Comparison of ENCODE assay signal across 12 mouse cellular contexts in the genomic region with DNA sequence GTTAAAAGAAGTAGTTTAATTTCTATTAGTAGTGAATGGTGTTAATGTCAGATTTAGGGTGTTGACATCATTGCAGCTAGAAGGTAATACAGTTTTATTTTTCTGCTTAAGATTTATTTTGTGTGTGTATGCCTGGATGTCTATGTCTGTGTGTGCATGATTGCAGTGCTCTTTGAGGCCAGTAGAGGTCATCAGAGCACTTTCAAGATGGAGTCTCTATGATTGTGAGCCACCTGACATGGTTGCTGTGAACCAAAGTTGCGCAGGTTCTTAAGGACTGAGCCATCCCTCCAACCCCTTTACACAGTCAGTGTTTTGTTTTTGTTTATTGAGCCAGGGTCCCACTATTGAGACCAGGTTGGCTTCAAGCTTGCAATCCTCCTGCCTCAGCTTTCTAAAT. TPM values are rescaled to one million over a fixed set of nuclear protein-coding genes. Genes with fewer than 3 reads are reported as not detected.
DNase-seq lines count a peak whose midpoint lies in the region; ATAC-seq and TF ChIP-seq lines count a peak whose summit lies in the region.
"Had no signal": no experiment of that assay in that cellular context is flagged by ENCODE, and none has a peak within 500 bp of the region (broad histone marks: within the 10 kb centered on the region; RNA-seq: fewer than 3 reads in every experiment).

No protein-coding gene starts in this region.

- peak; percentile 44; the same call in 1 of the 2 replicates for TF ChIP-seq CTCF in kidney, adult 2 months (conservative IDR thresholded peaks at IDR 0.05; ENCODE audit: insufficient read depth, insufficient read length, low read depth, low read length)
- TF ChIP-seq CTCF in E14TG2a.4 (conservative IDR thresholded peaks at IDR 0.05; ENCODE audit: low read length): peak; percentile 93

- no peak overlapping the region for H3K4me3 ChIP-seq in kidney, adult 2 months (ENCODE audit: insufficient read depth, low read depth, low read length)
- no peak overlapping the region for H3K4me3 ChIP-seq in E14TG2a.4 (replicated peaks; ENCODE audit: low read length)
- H3K4me3 ChIP-seq: forebrain, embryonic 10.5 days had no signal

- no peaks in the 10 kb centered on the region for H3K36me3 ChIP-seq in kidney, adult 2 months (ENCODE audit: control insufficient read depth, insufficient read depth, low read length)
- H3K36me3 ChIP-seq in E14TG2a.4 (ENCODE audit: insufficient read depth, low read length): peaks cover 15% of the 10 kb centered on the region

- WGBS in kidney, adult 2 months: 100% methylated on average over 1 of the region's 1 CpGs

- no peaks in the 10 kb centered on the region for H3K27me3 ChIP-seq in kidney, adult 2 months (replicated peaks; ENCODE audit: control insufficient read depth, insufficient read depth, low read length)
- H3K27me3 ChIP-seq in E14TG2a.4 (ENCODE audit: insufficient read depth, low read length): peaks cover 11% of the 10 kb centered on the region

- no peak for TF ChIP-seq POLR2A in kidney, adult 2 months (IDR thresholded peaks at IDR 0.05; ENCODE audit: low read depth, low read length)

- DNase-seq in kidney, adult 2 months: no peak
- DNase-seq in kidney, postnatal 4 days: no peak
- peak; percentile 74 for DNase-seq in 416B (ENCODE audit: low read depth)
- no peak for DNase-seq in cerebellum, postnatal 14 days
- no peak for DNase-seq in layer of hippocampus, postnatal 10 days (ENCODE audit: low spot score in 2 of 2)
- no peak for DNase-seq in lung, postnatal 10 days
- DNase-seq: cerebellum, postnatal 25 days; heart, adult 18-20 months had no signal

- H3K27ac ChIP-seq in kidney, adult 2 months (ENCODE audit: insufficient read depth, low read depth, low read length): no peak overlapping the region
- H3K27ac ChIP-seq: forebrain, embryonic 10.5 days; hindbrain, embryonic 14.5 days had no signal

- H3K4me1 ChIP-seq in kidney, adult 2 months (ENCODE audit: control insufficient read depth, insufficient read depth, low read length): no peaks in the 10 kb centered on the region
- H3K4me1 ChIP-seq in E14TG2a.4 (replicated peaks; ENCODE audit: low read depth, low read length): no peaks in the 10 kb centered on the region
- H3K4me1 ChIP-seq: forebrain, embryonic 10.5 days had no signal

- H3K9me3 ChIP-seq in E14TG2a.4 (ENCODE audit: low read length): no peaks in the 10 kb centered on the region
- H3K9me3 ChIP-seq: forebrain, embryonic 10.5 days had no signal

- ATAC-seq in erythroblast, adult 5-6 weeks (replicated peaks; ENCODE audit: low FRiP score, poor library complexity, severe bottlenecking): peak; percentile 66; the same call in 1 of the 2 replicates

RNA-seq across cellular contexts. Expression of a gene that starts 7.5 kb away (rescaled TPM):
- polyA plus RNA-seq in kidney, adult 2 months (2012; rRNA removed): 8.0 and 8.7 TPM in 2 replicates
- total RNA-seq in erythroblast, adult 5-6 weeks (2015; ENCODE audit: low replicate concordance): 7.9 and 14.4 TPM in 2 replicates
- 2.1 and 3.5 TPM in 2 replicates for total RNA-seq in erythroblast, adult 5-6 weeks (2017; ENCODE audit: low replicate concordance)
- total RNA-seq in layer of hippocampus, postnatal 10 days (2021): 10 to 100 TPM; 41.1 to 41.8 TPM

RNA-seq across cellular contexts. Expression of a gene that starts 36.5 kb away (rescaled TPM):
- polyA plus RNA-seq in kidney, adult 2 months (2012; rRNA removed): 14.4 and 19.3 TPM in 2 replicates
- 9.2 and 16.5 TPM in 2 replicates for total RNA-seq in erythroblast, adult 5-6 weeks (2015; ENCODE audit: low replicate concordance)
- 18.7 and 21.6 TPM in 2 replicates for total RNA-seq in erythroblast, adult 5-6 weeks (2017; ENCODE audit: low replicate concordance)
- total RNA-seq in layer of hippocampus, postnatal 10 days (2021): 10 to 100 TPM; 34.4 to 34.7 TPM

RNA-seq across cellular contexts. Expression of a gene that starts 36.5 kb away (rescaled TPM):
- 440 and 469 TPM in 2 replicates for polyA plus RNA-seq in kidney, adult 2 months (2012; rRNA removed)
- total RNA-seq in erythroblast, adult 5-6 weeks (2015; ENCODE audit: low replicate concordance): 1.9 and 11.3 TPM in 2 replicates
- total RNA-seq in erythroblast, adult 5-6 weeks (2017; ENCODE audit: low replicate concordance): 2.0 and 2.6 TPM in 2 replicates
- total RNA-seq in layer of hippocampus, postnatal 10 days (2021): 10 to 100 TPM; 22.0 to 23.5 TPM
